Comparison of ENCODE assay signal across 26 mouse cellular contexts in genomic region chr8:15628584-15628983, GRCm38 (mm10).
"Had no signal": no experiment of that assay in that cellular context is flagged by ENCODE, and none has a peak within 500 bp of the region (broad histone marks: within the 10 kb centered on the region; RNA-seq: fewer than 3 reads in every experiment).

No protein-coding gene starts in this region.

- H3K4me2 ChIP-seq: heart, embryonic 11.5 days; heart, embryonic 13.5 days; heart, embryonic 15.5 days; hindbrain, embryonic 13.5 days; hindbrain, embryonic 15.5 days; kidney, embryonic 15.5 days; limb, embryonic 13.5 days; limb, embryonic 15.5 days; liver, embryonic 12.5 days had no signal

- ATAC-seq: hindbrain, postnatal 0 days; intestine, embryonic 16.5 days; liver, embryonic 12.5 days had no signal

- H3K4me1 ChIP-seq: heart, embryonic 13.5 days; heart, embryonic 15.5 days; hindbrain, embryonic 13.5 days; hindbrain, embryonic 15.5 days; kidney, embryonic 15.5 days; limb, embryonic 13.5 days; limb, embryonic 15.5 days; liver, embryonic 12.5 days had no signal

- H3K27ac ChIP-seq: heart, adult 2 months; heart, embryonic 13.5 days; heart, embryonic 15.5 days; hindbrain, embryonic 13.5 days; hindbrain, embryonic 15.5 days; hindbrain, postnatal 0 days; kidney, embryonic 15.5 days; kidney, postnatal 0 days; limb, embryonic 13.5 days; limb, embryonic 15.5 days; liver, embryonic 12.5 days; liver, embryonic 14.5 days had no signal

- H3K27me3 ChIP-seq: heart, embryonic 13.5 days; heart, embryonic 15.5 days; hindbrain, embryonic 13.5 days; hindbrain, embryonic 15.5 days; kidney, embryonic 15.5 days; limb, embryonic 13.5 days; limb, embryonic 15.5 days; liver, embryonic 12.5 days had no signal

- H3K9ac ChIP-seq: heart, embryonic 13.5 days; heart, embryonic 15.5 days; hindbrain, embryonic 13.5 days; hindbrain, embryonic 15.5 days; kidney, embryonic 15.5 days; limb, embryonic 13.5 days; limb, embryonic 15.5 days; liver, embryonic 12.5 days; liver, embryonic 14.5 days had no signal

- H3K36me3 ChIP-seq: heart, embryonic 13.5 days; heart, embryonic 15.5 days; hindbrain, embryonic 13.5 days; hindbrain, embryonic 15.5 days; kidney, embryonic 15.5 days; limb, embryonic 13.5 days; limb, embryonic 15.5 days; liver, embryonic 12.5 days had no signal

- H3K4me3 ChIP-seq: heart, adult 2 months; heart, embryonic 13.5 days; heart, embryonic 15.5 days; hindbrain, embryonic 13.5 days; hindbrain, embryonic 15.5 days; kidney, embryonic 15.5 days; limb, embryonic 13.5 days; limb, embryonic 15.5 days; liver, embryonic 12.5 days had no signal

- DNase-seq: gastrocnemius, postnatal 14 days; gastrocnemius, postnatal 36 days; heart, adult 2 months; heart, postnatal 14 days; heart, postnatal 36 days; kidney, adult 11 months; kidney, adult 2 months; kidney, adult 9 months; kidney, postnatal 14 days; kidney, postnatal 36 days; layer of hippocampus, adult 9-11 months; layer of hippocampus, postnatal 36 days; left cerebral cortex, postnatal 4 days had no signal

- H3K9me3 ChIP-seq: heart, embryonic 15.5 days; hindbrain, embryonic 15.5 days; kidney, embryonic 15.5 days; limb, embryonic 13.5 days; limb, embryonic 15.5 days had no signal
